Mouse (Mus musculus): ENCODE data around the gene Neurl4.

DNA sequence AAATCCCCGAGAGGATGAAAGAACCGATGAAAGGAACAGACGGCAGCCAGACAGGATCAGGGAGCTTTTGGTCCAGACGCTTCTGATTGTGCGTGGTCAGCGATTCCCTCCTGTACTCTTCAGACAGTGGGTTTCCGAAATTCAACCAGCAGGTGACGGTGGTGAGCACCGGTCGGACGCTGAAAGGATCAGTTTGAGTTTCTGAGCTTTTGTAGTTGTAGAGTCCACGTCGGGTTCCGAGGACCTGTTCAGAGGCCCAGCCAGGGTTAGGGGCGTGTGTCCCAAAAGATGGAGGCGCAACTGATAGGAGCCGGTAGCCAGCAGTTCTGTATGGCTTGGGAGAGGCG, 20.4 kb upstream of the Neurl4 start:
- TF ChIP-seq CTCF (IDR thresholded peaks at IDR 0.05) (peak; percentile 94), POLR2A (IDR thresholded peaks at IDR 0.05; ENCODE audit: insufficient read depth, low read depth, low read length) (no peak)
